Mouse (Mus musculus) gonadal fat pad, adult 2 months (tissue): ENCODE data around the gene Rprd1b. TPM values are rescaled to one million over a fixed set of nuclear protein-coding genes. Genes with fewer than 3 reads are reported as not detected.

Experiments used
- DNase-seq: peaks from one replicate; pipeline ENCODE4 v3.0.0-alpha.2; 2012; ENCODE audit warnings: low read depth
- polyA plus RNA-seq: library from polyadenylated mRNA; depleted of rRNA; stranded (reverse); fragments of >200 nt; gene quantifications from 2 replicates; pipeline ENCODE4 v1.2.3, GENCODE M21; 2012

Rprd1b gene
- polyA plus RNA-seq, 1 experiment = 16.2 TPM

GRCm38 (mm10) chr2:158144750-158145527 lies 116.6 kb downstream of the Rprd1b start:
- DNase-seq = no peak

DNA sequence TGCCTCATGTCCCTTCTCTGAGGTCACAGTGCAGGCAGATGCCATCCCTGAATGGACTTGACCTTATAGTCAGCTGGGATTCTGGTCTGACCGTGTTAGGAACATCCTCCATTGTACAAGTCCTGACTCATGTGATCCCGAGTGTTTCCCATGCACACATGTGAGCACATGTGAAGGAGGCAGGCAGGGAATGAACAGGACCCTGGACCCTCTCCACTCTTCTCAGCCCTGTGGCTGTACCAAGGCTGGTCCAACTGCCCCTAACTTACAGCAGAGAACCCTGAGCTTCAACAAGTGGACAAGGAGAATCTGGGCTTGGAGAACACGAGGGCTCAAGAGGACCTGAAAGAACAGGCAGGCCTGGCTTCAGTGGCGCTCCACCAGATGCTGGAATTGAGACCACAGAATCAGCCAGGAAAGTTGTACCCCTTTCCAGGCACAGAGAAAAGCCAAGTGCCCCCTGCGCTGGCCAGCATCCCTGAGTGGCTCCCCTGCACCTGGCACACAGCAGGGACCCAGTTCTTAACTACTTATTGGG lies 117.3 kb downstream of the Rprd1b start:
- no peak for DNase-seq

- DNase-seq = no peak
Observed at GRCm38 (mm10) chr2:158146223-158146622, 117.9 kb downstream of the Rprd1b start, which contains the start of gene Tgm2. Tgm2 (minus strand) TSS chr2:158146436.

DNA sequence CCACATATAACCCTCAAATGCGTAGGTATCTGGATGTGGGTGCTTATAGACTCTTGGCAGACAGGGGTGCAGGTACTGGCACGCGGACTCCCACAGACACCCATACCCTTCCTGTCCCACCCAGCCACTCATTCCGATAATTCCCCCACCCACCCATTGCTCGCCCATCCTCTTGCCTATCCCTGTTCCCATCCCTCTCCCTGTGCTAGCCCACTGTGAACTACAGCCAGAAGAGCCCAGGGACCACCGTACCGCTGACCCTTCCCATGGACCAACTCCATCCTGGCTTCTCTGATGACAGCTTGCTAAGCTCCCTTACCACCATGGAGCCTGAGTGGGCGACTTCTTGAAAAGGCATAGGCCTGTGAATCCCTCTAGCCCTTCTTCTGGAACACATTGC lies 118.7 kb downstream of the Rprd1b start:
- no peak for DNase-seq

- DNase-seq = no peak
Observed at GRCm38 (mm10) chr2:158151077-158151476, 122.8 kb downstream of the Rprd1b start.

GRCm38 (mm10) chr2:158152685-158153309 lies 124.5 kb downstream of the Rprd1b start:
- no peak for DNase-seq

DNA sequence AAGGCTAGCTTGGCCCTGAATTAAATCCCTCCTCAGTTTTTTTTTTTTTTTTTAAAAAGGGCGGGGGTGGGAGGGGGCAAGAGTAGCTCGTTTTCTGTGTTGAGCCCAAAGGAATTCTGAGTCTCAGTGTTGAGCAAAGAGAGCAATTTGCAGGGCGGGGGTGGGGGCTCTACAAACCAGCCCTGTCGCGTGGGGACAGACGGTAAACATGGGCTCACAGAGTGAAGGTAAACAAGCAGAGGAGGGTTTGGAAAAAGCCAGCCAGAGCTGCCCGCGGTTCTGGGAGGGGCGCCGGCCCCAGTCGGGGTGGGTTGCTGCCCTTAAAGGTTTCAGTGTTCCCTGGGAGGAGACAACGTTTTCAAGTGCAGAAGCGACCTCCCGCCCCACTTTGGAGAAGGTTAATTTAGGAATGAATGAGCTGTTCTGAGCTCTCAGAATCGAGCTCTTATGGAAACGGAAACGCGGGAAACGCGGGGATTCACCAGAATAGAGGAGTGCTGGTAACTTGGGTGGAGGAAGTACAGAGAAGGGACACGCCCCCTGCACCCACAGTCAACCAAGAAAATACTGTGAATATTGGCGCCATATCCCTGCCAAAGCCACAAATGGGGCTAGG lies 125.5 kb downstream of the Rprd1b start:
- no peak for DNase-seq

- DNase-seq = no peak
Observed at GRCm38 (mm10) chr2:158154641-158155040, 126.3 kb downstream of the Rprd1b start.

DNA sequence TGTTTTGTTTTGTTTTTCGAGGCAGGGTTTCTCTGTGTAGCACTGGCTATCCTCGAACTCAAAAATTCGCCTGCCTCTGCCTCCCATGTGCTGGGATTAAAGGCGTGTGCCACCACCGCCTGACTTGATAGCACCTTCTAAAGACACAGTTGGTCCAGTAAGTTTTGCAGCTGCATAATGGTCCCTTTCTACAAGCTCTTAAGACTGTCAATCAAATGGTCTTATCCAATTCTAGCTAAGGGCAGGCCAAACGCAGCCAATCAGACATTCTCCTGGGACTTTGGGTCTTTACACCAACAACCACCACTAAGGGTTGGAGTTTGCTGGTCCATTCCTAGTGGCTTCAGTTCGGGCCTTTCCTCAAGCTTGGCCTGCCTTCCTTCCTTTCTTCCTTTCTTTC lies 126.8 kb downstream of the Rprd1b start:
- no peak for DNase-seq

- no peak for DNase-seq
Observed at GRCm38 (mm10) chr2:158155615-158156014, 127.3 kb downstream of the Rprd1b start.

DNA sequence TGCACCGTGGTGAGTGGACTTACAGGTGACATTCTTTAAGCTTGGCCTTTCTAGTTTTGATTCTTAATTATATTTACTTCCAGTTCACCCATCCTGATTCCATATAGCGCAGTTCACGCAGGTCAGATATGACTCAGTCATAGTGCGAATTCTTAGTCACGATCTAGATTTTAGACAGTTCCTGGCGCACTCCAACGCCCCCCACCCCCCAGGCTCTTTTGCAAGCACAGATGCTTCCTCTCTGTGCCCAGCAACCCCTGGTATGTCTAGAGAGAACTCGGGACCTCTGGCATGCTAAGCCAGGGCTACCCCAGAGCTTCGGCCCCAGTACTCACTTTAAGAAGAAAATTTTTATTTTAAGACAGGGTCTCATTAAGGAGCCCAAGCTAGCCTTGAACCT lies 128.2 kb downstream of the Rprd1b start:
- no peak for DNase-seq

DNA sequence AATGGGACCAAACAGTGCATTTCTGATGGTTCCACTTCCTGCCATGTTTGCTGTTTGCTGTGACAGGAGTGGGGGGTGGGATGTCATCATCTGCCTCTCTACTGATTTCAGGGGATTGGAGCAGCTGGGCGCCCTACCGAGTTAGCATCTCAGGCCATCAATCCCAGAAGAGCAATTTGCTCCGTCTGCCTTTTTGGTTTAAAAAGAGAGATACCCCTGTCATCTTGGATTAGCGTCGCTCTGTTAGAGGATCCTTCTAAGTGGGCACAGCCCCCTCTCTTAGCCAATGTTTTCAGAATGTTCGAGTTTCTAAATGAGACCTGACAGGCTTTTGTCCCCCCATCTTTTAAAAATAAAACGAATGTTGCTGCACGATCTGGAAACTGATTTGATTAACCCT lies 129.4 kb downstream of the Rprd1b start:
- DNase-seq = no peak

DNA sequence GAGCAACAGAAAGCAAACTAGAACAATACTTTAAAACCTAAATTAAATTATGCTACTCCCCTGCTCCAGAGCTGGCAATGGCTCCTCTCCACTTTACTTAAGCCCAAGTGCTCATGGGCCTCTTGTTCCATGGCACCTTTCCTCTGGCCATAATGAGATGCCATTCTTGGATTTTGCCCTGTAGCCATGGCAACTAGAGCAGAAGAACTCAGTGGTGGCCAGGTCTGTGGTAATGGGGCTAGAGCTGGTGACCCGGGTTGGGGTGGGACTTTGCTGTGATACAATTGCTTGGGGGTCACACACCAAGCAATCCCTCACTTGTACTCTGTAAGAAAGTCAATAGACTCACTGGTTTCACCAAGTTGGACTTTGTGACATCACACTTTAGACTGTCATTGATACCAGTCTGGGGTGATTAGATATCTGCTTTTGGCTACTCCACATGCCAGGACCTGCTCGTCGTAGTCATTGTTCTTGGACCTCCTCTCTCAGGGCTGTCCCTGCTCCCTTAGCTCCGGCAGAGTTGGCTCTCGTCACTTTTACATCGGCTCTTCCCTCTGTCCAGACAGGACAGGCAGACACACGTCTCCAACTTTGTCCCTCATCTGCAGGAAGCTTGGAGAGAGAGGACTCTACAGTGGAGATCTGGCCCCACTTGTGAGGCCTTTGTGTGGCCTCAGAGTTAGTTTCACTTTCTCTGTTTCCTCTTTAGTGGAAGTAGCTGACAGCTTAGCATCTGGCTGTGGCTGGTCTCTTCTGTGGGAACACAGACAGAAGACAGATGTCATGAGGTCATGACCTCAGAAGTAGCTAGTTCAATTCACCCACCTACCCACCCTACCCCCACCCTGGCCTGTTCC lies 131.3 kb downstream of the Rprd1b start:
- no peak for DNase-seq

- DNase-seq = no peak
Observed at GRCm38 (mm10) chr2:158161761-158162160, 133.5 kb downstream of the Rprd1b start.

DNA sequence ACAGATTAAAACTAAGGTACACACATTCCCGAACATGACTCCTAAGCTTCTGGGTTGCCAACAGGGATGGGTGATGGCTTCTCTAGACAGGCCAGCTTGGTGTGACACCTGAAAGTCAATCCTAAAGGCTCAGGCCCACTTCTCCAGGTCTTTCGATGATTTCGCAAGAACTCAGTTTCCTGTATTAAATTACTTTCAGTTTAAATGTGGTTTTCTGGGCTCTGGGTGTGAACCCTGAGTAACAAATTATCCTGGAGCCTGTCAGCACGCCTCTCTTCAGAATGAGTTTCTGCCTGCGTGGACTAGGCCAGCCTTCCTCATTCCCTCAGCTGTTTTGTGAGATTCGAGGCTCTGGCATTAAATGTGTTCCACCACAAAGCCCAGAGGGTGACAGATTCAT lies 134.7 kb downstream of the Rprd1b start:
- no peak for DNase-seq

GRCm38 (mm10) chr2:158165776-158166175 lies 137.5 kb downstream of the Rprd1b start:
- no peak for DNase-seq

GRCm38 (mm10) chr2:158166628-158167027 lies 138.3 kb downstream of the Rprd1b start:
- DNase-seq = no peak

- no peak for DNase-seq
Observed at GRCm38 (mm10) chr2:158167496-158168205, 139.4 kb downstream of the Rprd1b start.

DNA sequence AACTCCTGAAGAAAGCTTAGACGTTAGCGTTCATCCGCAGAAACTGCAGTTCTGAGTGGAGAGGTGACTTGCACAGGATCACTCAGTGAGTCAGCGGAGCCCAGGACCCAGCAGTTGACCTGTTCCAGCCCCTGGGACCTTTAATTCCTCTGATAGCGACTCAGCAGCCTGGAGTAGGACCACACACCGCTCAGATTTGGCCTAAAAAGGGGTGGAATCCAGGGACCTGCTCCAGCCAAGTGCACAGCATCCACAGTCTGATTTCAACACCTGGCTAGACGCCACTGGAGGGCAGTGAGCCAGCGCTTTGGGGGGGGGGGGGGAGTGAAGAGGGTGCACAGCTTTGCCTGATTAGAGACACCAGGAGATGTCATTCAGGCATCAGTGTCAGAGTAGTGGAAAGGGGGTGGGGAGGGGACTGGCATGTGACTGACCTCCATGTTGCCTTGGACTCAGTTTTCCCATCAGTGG lies 140.5 kb downstream of the Rprd1b start:
- DNase-seq = no peak

DNA sequence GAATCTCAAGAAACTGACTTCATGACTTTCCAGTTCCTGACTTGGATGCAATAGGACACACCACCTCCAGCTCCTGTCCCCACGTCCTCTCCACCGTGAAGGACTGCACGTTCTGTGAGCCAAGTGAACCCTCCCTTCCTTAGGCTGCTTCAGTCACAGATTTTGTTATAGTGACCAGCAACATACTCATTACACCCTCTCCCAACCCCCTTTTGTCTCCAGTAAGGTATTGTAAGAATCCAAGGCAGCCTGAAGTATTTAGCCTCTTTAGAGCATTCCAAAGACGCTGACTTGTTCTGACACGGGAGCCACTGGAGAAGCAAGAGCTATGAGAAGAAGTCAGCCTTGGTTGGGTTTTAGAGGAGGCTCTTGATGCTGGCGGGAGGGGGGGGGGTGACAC lies 141.1 kb downstream of the Rprd1b start:
- DNase-seq = no peak

GRCm38 (mm10) chr2:158169771-158170170 lies 141.5 kb downstream of the Rprd1b start:
- no peak for DNase-seq
